Mouse (Mus musculus): Measurements from ENCODE around the gene C2cd4a. TPM values are rescaled to one million over a fixed set of nuclear protein-coding genes. Genes with fewer than 3 reads are reported as not detected.

C2cd4a gene
- polyA plus RNA-seq (2021; fragmentation: Nextera tagmentation) = 0.97 and 1.5 TPM in 2 replicates
- long read RNA-seq, experiment 1, partial matches to known transcripts = 0 of 6 reads
- long read RNA-seq, experiment 1, other reads (novel, unspliced or antisense) = 2 of 6 reads
- long read RNA-seq, experiment 2, transcript C2cd4a-201 (2 exons, 1,395 nt) = major isoform, 8 of 9 reads
- long read RNA-seq, experiment 2, partial matches to known transcripts = 0 of 9 reads
- long read RNA-seq, experiment 2, other reads (novel, unspliced or antisense) = 1 of 9 reads

DNA sequence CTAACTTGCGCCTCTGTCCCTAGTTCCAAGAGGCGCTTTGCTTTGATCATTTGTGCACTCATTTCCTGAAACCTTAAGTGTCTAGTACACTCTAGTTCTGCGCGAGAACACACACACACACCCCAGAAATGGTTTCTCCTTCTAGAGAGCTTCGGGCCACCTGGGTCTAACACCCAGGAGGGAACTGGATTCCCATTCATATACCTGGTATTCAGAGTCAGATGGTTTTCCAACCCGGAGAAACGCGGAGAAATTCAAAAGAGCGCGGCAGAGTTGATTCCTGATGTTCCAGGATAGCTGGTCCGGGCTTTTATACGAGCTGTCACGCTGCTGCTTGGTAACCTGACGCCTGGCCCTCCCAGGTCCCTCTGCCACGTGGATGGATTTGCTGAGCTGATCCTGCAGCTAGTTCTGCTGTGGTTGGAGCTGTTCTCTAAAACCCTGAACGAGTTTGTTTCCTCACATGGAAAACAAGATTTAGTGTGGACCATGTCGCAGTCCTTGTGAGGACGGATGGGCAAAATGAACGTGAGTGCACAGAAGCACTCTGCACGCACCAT is at the start of gene C2cd4a:
Gene C2cd4a, minus strand, starts transcription at position 285 of the 560 bp plus-strand sequence.

DNA sequence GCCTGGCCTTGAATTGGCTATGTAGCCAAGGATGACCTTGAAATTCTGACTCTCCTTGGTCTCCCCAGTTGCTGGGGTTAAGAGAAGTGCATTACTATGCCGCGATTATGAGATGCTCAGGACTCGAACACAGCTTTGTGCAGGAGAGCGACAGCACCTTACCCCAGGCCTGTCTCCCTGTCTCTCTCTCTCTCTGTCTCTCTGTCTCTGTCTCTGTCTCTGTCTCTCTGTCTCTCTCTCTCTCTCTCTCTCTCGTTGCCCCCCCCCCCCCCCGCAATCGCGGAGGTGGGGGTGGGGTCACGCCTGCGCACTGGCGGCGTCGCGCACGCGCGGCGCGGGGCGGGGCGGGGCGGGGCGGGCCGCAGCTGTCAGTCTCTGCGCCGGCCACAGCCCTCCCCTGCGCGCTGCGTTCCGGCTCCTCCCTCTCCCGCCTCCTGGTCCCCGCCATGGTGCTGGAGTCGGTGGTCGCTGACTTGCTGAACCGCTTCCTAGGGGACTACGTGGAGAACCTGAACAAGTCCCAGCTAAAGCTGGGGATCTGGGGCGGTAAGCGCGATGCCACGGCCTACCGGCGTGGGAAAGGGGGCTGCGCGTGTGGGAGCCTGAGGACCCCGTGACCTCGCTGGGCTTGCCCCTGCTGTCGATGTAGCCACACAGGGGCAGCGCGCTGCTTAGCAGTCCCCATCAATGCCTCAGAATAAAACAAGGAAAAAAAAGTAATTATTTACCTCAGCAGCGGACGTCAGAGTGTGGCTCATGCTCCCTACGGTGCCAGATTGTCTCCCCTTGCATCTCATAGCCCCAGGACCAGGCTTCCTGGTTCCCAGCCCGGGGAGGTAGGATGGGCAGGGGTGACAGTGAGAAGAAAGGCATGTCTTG is 8.1 kb upstream of the C2cd4a start, which contains the start of gene Vps13c:
Gene Vps13c, plus strand, starts transcription at position 416 of the 879 bp plus-strand sequence.

Other genes starting within 250 kb of the C2cd4a start
- gene C2cd4b, start 72.9 kb downstream of the C2cd4a start, polyA plus RNA-seq (2021; fragmentation: Nextera tagmentation) = 1.7 and 2.5 TPM in 2 replicates
- gene Vps13c, start 8.1 kb upstream of the C2cd4a start, polyA plus RNA-seq (2021; fragmentation: Nextera tagmentation) = 16.3 and 16.6 TPM in 2 replicates